Mouse (Mus musculus): ENCODE results near the gene Upf2.
"Not testable (repeated sequence)": the region's sequence is repeated elsewhere in the genome, so short reads cannot be mapped to it uniquely, and the experiment has no call there.

Upf2 gene

DNA sequence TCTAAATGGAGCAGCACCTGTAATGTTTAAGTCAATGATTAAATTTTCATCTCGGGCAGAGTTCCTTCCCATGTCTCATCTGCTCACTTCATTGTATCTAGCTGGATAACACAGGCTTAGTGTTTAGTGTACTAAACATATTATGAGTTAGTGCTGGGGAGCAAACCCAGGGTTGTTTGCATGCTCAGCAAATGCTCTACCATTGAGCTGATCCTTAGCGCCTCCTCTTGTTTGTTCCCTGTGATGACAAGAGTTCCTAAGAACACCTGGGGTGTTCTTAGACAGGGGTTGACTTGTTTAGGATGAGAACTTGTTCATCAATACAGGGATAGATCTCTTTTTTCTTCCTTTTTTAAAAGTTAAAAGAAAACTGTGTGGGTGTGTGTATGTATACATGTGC is 2.3 kb upstream of the Upf2 start:
- DNase-seq (ENCODE audit: low read depth, low spot score), result no peak

GRCm38 (mm10) chr2:5949821-5950220 is 1.4 kb upstream of the Upf2 start:
- DNase-seq (ENCODE audit: low read depth, low spot score), result not testable (repeated sequence)

DNA sequence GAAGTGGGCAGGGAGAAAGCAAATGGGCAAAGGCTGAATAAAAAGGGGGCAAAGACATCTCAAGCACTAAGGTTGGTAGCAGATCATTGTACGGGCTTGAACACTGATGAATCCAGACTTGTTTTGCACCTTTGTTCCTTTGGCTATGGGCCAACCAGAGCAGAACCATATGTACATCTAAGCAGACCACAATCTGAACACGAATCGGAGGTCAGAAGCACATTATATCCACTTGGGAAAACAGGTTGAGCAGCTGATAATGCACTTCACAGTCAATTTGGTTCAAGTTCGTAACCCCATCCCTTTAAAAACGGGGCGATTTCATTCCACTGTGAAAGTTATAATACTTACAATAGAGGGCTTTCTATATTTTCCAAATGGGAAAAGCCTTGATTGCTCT is 964 bp upstream of the Upf2 start:
- DNase-seq (ENCODE audit: low read depth, low spot score), result peak; percentile 33

GRCm38 (mm10) chr2:5951621-5952211 is 447 bp downstream of the Upf2 start:
- DNase-seq (ENCODE audit: low read depth, low spot score), result no peak

DNA sequence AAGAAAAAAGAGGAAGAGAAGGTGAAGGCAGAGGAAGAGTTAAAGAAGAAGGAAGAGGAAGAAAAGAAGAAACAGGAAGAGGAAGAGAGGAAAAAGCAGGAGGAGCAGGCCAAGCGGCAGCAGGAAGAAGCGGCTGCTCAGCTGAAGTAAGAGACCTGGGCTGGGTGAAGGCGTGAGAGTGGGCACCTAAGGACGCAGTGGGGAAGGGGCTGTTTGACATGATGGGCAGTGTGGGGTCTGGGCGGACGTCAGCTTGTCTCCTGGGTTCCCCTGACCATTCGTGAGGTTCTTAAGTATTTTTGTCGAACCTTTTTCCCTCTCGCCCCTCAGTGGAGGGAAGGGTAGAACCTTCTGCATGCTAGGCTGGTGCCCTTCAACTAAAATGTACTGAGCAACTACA is 6.4 kb downstream of the Upf2 start:
- no peak for DNase-seq (ENCODE audit: low read depth, low spot score)

GRCm38 (mm10) chr2:5962265-5962664 is 11.0 kb downstream of the Upf2 start:
- DNase-seq (ENCODE audit: low read depth, low spot score), result no peak

DNA sequence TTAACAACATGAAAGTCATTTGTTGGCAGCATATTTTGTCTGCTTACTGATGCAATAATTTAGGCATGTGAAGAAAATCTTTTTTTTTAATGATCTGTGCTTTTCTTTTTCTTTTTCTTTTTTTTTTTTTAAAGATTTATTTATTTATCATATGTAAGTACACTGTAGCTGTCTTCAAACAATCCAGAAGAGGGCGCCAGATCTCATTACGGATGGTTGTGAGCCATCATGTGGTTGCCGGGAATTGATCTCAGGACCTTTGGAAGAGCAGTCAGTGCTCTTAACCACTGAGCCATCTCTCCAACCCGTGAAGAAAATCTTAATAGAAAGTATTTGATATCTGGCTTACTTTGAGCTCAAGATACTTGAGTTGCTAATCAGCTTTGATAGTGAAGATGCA is 12.5 kb downstream of the Upf2 start:
- not testable (repeated sequence) for DNase-seq (ENCODE audit: low read depth, low spot score)

- DNase-seq (ENCODE audit: low read depth, low spot score), result no peak
These were observed 14.7 kb downstream of the Upf2 start for GRCm38 (mm10) chr2:5965972-5966371.

- DNase-seq (ENCODE audit: low read depth, low spot score), result not testable (repeated sequence)
These were observed 19.4 kb downstream of the Upf2 start for GRCm38 (mm10) chr2:5970629-5971028.

GRCm38 (mm10) chr2:5977532-5977931 is 26.3 kb downstream of the Upf2 start:
- no peak for DNase-seq (ENCODE audit: low read depth, low spot score)

DNA sequence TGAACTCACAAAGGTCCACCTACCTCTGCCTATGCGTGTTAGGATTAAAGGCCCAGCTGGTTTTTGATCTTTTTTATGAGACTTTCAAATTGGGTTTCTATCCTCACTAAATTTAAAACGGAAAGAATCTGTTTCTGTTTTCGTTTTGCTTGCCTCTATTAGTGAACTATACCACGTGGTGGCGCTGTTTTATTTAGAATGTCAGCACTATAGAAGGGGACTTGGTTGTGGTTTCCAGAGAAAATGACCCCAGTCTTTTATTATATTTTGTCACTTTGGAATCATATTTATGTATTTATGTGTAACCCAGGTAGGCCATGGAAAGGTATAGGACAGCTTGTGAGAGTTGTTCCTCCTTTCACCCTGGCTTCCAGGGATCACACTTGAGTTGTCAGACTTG is 44.3 kb downstream of the Upf2 start:
- peak; percentile 38 for DNase-seq (ENCODE audit: low read depth, low spot score)

- no peak for DNase-seq (ENCODE audit: low read depth, low spot score)
These were observed 52.7 kb downstream of the Upf2 start for GRCm38 (mm10) chr2:6003949-6004348.

- no peak for DNase-seq (ENCODE audit: low read depth, low spot score)
These were observed 63.3 kb downstream of the Upf2 start for GRCm38 (mm10) chr2:6014532-6014931.

DNA sequence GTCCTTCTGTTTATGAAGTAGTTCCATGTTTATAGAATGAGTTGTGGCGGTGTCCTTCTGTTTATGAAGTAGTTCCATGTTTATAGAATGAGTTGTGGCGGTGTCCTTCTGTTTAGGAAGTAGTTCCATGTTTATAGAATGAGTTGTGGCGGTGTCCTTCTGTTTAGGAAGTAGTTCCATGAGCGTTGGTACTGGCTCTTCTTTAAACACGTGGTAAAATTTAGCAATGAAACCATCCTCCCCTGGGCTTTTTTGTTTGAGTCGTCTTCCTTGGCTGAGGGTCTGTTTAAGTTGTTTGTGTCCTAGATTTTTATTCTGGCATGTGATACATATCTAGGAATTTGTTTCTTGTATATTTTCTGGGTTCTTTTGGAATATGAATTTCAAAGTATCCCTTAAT is 63.9 kb downstream of the Upf2 start:
- DNase-seq (ENCODE audit: low read depth, low spot score), result not testable (repeated sequence)

- no peak for DNase-seq (ENCODE audit: low read depth, low spot score)
These were observed 69.3 kb downstream of the Upf2 start for GRCm38 (mm10) chr2:6020570-6020969.

- DNase-seq (ENCODE audit: low read depth, low spot score), result no peak
These were observed 91.4 kb downstream of the Upf2 start for GRCm38 (mm10) chr2:6042644-6043043.

GRCm38 (mm10) chr2:6046796-6047195 is 95.5 kb downstream of the Upf2 start:
- DNase-seq (ENCODE audit: low read depth, low spot score), result no peak

DNA sequence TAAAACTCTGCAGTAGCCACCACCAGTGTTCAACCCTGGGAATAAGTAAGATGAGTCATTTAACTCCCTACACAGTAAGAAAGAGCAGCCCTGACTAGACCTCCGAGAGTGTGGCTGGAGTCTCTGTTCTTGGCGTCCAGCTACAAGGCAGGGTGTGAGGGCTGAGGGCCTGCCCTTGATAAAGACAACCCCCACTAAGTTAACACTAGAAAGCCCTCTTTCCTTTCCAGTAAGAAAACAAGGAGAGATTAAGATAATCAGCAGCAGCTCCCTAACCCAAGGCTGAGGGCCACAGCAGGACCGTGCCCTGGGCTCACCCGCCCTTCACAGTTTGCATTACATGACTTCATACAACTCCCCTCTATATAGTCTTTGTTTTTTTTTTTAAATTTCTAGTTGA is 97.3 kb downstream of the Upf2 start:
- no peak for DNase-seq (ENCODE audit: low read depth, low spot score)

- DNase-seq (ENCODE audit: low read depth, low spot score), result no peak
These were observed 97.7 kb downstream of the Upf2 start for GRCm38 (mm10) chr2:6049018-6049417.

DNA sequence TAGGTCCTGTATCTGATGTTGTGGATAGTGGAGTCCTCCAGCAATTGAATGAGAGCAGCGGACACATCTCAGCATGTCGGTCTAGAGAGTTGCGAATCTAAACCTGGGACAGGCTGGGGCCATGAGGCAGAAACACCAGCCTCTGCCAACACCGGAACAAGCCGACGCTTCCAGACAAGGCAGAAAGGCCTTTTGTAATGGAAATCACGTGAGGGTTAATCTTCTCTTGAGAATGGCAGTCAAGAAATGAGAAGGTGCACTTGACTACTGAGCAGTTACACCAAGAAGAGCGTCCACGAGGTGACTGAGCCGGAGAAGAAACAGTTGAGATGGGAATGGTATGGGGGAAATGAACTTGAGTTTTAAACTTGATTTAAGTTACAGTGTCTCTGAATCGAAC is 104.2 kb downstream of the Upf2 start:
- no peak for DNase-seq (ENCODE audit: low read depth, low spot score)

- DNase-seq (ENCODE audit: low read depth, low spot score), result no peak
These were observed 105.2 kb downstream of the Upf2 start for GRCm38 (mm10) chr2:6056518-6056917.

DNA sequence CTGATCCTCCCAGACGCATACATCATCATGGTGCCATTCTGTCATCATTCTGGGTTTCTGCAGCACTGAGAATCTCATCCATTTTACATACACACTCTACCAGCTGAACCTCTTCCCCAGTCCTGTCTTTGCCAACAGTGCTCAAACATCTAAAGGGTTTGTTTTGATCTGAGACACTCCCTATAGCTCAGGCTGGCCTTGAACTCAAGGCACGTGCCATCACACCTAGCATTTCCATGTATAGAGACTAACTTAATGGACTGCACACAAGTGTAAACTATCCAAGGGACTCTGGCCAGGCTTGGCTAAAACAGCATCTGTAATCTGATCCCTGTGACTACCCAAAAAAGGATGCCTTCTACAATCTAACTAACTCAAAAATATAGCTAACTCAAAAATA is 108.0 kb downstream of the Upf2 start:
- no peak for DNase-seq (ENCODE audit: low read depth, low spot score)

- no peak for DNase-seq (ENCODE audit: low read depth, low spot score)
These were observed 109.0 kb downstream of the Upf2 start for GRCm38 (mm10) chr2:6060071-6060804.

GRCm38 (mm10) chr2:6067341-6067740 is 116.1 kb downstream of the Upf2 start:
- no peak for DNase-seq (ENCODE audit: low read depth, low spot score)

Measured in CD4-positive helper T cell, adult 2 months (primary cell).